In the genomic region with DNA sequence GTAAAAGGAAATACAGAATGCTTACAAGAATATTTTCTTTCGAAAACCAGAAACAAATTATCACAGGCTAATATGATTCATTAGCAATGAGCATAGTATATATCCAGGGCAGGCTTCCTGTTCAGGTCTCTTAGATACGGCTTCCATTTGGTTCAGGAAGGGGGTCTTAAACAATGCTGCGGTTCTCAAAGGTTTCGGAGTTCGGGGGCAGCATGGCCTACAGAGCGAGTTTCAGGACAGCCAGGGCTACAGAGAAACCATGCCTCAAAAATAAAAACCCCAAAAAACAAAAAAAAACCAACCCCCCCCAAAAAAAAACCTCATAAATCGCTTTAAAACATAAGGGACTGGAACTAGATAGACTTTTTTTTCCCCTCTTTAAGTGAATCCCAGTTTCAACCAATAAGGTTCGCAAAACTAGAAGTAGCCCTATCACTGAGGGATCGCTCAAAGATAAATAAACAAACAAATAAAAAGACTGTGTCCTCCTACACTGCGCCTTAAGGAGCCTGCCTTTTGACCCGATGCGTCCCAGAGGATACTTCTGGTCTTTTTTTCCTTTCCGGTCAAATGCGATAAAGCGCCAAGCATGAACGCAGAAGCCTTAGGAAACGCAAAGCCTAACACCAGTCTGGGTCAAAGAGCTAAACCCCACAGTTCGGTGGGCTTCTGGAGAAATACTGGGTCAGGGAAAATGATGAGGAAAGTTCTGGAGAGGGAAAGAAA, we compare ENCODE assay signal across 8 mouse cellular contexts. TPM values are rescaled to one million over a fixed set of nuclear protein-coding genes. Genes with fewer than 3 reads are reported as not detected.
DNase-seq lines count a peak whose midpoint lies in the region; ATAC-seq and TF ChIP-seq lines count a peak whose summit lies in the region.

No protein-coding gene starts in this region.

- no peak for ATAC-seq in intestine, postnatal 0 days
- no peak for ATAC-seq in granulocyte monocyte progenitor cell, adult 5-6 weeks (replicated peaks; ENCODE audit: poor library complexity, severe bottlenecking)

- DNase-seq in cerebellum, adult 2 months, result no peak
- no peak for DNase-seq in cerebellum, adult 9-11 months
- DNase-seq in testis, postnatal 10 days (ENCODE audit: low spot score), result no peak
- DNase-seq in left cerebral cortex, adult 11 months (ENCODE audit: low spot score), result no peak

- peak overlapping the region; percentile 10; the same call in 1 of the 2 replicates for H3K27ac ChIP-seq in cerebellum, adult 2 months (ENCODE audit: insufficient read depth, low read length)
- peak overlapping the region; percentile 100 for H3K27ac ChIP-seq in testis, adult 2 months (ENCODE audit: control insufficient read depth, insufficient read depth, low read depth, low read length)
- H3K27ac ChIP-seq in intestine, postnatal 0 days (ENCODE audit: low read depth, low read length), result peak overlapping the region; percentile 96
- H3K27ac ChIP-seq in olfactory bulb, adult 2 months (ENCODE audit: insufficient read depth, low read depth, low read length), result peak overlapping the region; percentile 59; the same call in 1 of the 2 replicates

- no peaks in the 10 kb centered on the region for H3K27me3 ChIP-seq in cerebellum, adult 2 months (ENCODE audit: control insufficient read depth, insufficient read depth, low read length)
- H3K27me3 ChIP-seq in testis, adult 2 months (ENCODE audit: control insufficient read depth, insufficient read depth, low read length), result no peaks in the 10 kb centered on the region
- H3K27me3 ChIP-seq in intestine, postnatal 0 days (replicated peaks; ENCODE audit: control insufficient read depth, insufficient read depth, low read length), result no peaks in the 10 kb centered on the region

- H3K4me2 ChIP-seq in intestine, postnatal 0 days (replicated peaks; ENCODE audit: low read depth), result peak overlapping the region; percentile 67

- TF ChIP-seq POLR2A in cerebellum, adult 2 months (IDR thresholded peaks at IDR 0.05; ENCODE audit: borderline replicate concordance, insufficient read depth, low read length), result no peak
- TF ChIP-seq POLR2A in testis, adult 2 months (IDR thresholded peaks at IDR 0.05; ENCODE audit: control insufficient read depth, low read depth, low read length), result no peak
- no peak for TF ChIP-seq POLR2A in olfactory bulb, adult 2 months (IDR thresholded peaks at IDR 0.05; ENCODE audit: insufficient read depth, low read depth, low read length)

- TF ChIP-seq CTCF in cerebellum, adult 2 months (IDR thresholded peaks at IDR 0.05; ENCODE audit: borderline replicate concordance, insufficient read depth, low read depth, low read length), result no peak
- TF ChIP-seq CTCF in testis, adult 2 months (IDR thresholded peaks at IDR 0.05; ENCODE audit: control insufficient read depth, insufficient read depth, insufficient replicate concordance, low read depth, low read length), result no peak
- no peak for TF ChIP-seq CTCF in intestine, postnatal 0 days (IDR thresholded peaks at IDR 0.05; ENCODE audit: low read depth)
- no peak for TF ChIP-seq CTCF in olfactory bulb, adult 2 months (IDR thresholded peaks at IDR 0.05; ENCODE audit: insufficient read depth, low read depth, low read length)

- H3K9ac ChIP-seq in intestine, postnatal 0 days (ENCODE audit: low read depth, low read length), result peak overlapping the region; percentile 75

- no peaks in the 10 kb centered on the region; the same call in 1 of the 2 replicates for H3K4me1 ChIP-seq in cerebellum, adult 2 months (ENCODE audit: control insufficient read depth, insufficient read depth, low read length)
- H3K4me1 ChIP-seq in testis, adult 2 months (ENCODE audit: control insufficient read depth, insufficient read depth, low read length), result no peaks in the 10 kb centered on the region
- 0 out of 2 replicates have a peak, but pooled peaks cover 7% of the 10 kb centered on the region for H3K4me1 ChIP-seq in intestine, postnatal 0 days (replicated peaks; ENCODE audit: control insufficient read depth, insufficient read depth, low read length)
- H3K4me1 ChIP-seq in olfactory bulb, adult 2 months (ENCODE audit: control insufficient read depth, insufficient read depth, low read length), result 0 out of 2 replicates have a peak, but pooled peaks cover 3% of the 10 kb centered on the region

- H3K4me3 ChIP-seq in cerebellum, adult 2 months (replicated peaks; ENCODE audit: insufficient read depth, low read depth, low read length), result peak overlapping the region; percentile 75
- peak overlapping the region; percentile 99 for H3K4me3 ChIP-seq in testis, adult 2 months (ENCODE audit: control insufficient read depth, low read depth, low read length)
- H3K4me3 ChIP-seq in intestine, postnatal 0 days (ENCODE audit: low read depth, low read length), result peak overlapping the region; percentile 75
- peak overlapping the region; percentile 77 for H3K4me3 ChIP-seq in olfactory bulb, adult 2 months (ENCODE audit: insufficient read depth, low read depth, low read length)

- under 1% methylated on average over 18 of the region's 18 CpGs for WGBS in cerebellum, adult 2 months
- WGBS in intestine, postnatal 0 days, result under 1% methylated on average over 18 of the region's 18 CpGs
- under 1% methylated on average over 18 of the region's 18 CpGs for WGBS in olfactory bulb, adult 2 months

- H3K9me3 ChIP-seq in intestine, postnatal 0 days (ENCODE audit: control insufficient read depth), result no peaks in the 10 kb centered on the region

- H3K36me3 ChIP-seq in testis, adult 2 months (ENCODE audit: control insufficient read depth, insufficient read depth, low read length), result no peaks in the 10 kb centered on the region; the same call in none of the 2 replicates
- H3K36me3 ChIP-seq in intestine, postnatal 0 days (ENCODE audit: control insufficient read depth, insufficient read depth), result peaks cover 14% of the 10 kb centered on the region

RNA-seq across cellular contexts. Expression of a gene that starts 0.7 kb away (rescaled TPM):
- 95.1 and 97.2 TPM in 2 replicates for polyA plus RNA-seq in cerebellum, adult 2 months (2012; rRNA removed)
- 14.5 and 16.0 TPM in 2 replicates for polyA plus RNA-seq in testis, adult 2 months (2012; rRNA removed)
- 65.2 and 68.7 TPM in 2 replicates for polyA plus RNA-seq in intestine, postnatal 0 days (2015; fragmentation: Nextera tagmentation; extraction: Ambion mirVana)
- polyA plus RNA-seq in olfactory bulb, adult 2 months (2012; ENCODE audit: insufficient read depth, insufficient read length, low replicate concordance, missing spikeins), result 245 and 278 TPM in 2 replicates
- total RNA-seq in granulocyte monocyte progenitor cell, adult 5-6 weeks (2014; fragmentation: Nextera tagmentation), result 118 TPM in 2 replicates
- 171 and 227 TPM in 2 replicates for total RNA-seq in granulocyte monocyte progenitor cell, adult 5-6 weeks (2017)

RNA-seq across cellular contexts. Expression of a gene that starts 1.0 kb away (rescaled TPM):
- 0.33 and 0.54 TPM in 2 replicates for polyA plus RNA-seq in cerebellum, adult 2 months (2012; rRNA removed)
- polyA plus RNA-seq in testis, adult 2 months (2012; rRNA removed), result 10.0 and 11.3 TPM in 2 replicates
- 4.5 and 5.0 TPM in 2 replicates for polyA plus RNA-seq in intestine, postnatal 0 days (2015; fragmentation: Nextera tagmentation; extraction: Ambion mirVana)
- not detected in 2 replicates for polyA plus RNA-seq in olfactory bulb, adult 2 months (2012; ENCODE audit: insufficient read depth, insufficient read length, low replicate concordance, missing spikeins)
- total RNA-seq in granulocyte monocyte progenitor cell, adult 5-6 weeks (2014; fragmentation: Nextera tagmentation), result 63.0 and 74.9 TPM in 2 replicates
- 43.6 and 73.8 TPM in 2 replicates for total RNA-seq in granulocyte monocyte progenitor cell, adult 5-6 weeks (2017)

RNA-seq across cellular contexts. Expression of a gene that starts 27.6 kb away (rescaled TPM):
- polyA plus RNA-seq in cerebellum, adult 2 months (2012; rRNA removed), result 60.4 and 63.5 TPM in 2 replicates
- polyA plus RNA-seq in testis, adult 2 months (2012; rRNA removed), result 49.2 and 54.8 TPM in 2 replicates
- 27.1 and 32.6 TPM in 2 replicates for polyA plus RNA-seq in intestine, postnatal 0 days (2015; fragmentation: Nextera tagmentation; extraction: Ambion mirVana)
- not detected in 2 replicates for polyA plus RNA-seq in olfactory bulb, adult 2 months (2012; ENCODE audit: insufficient read depth, insufficient read length, low replicate concordance, missing spikeins)
- total RNA-seq in granulocyte monocyte progenitor cell, adult 5-6 weeks (2014; fragmentation: Nextera tagmentation), result 53.7 and 66.1 TPM in 2 replicates
- total RNA-seq in granulocyte monocyte progenitor cell, adult 5-6 weeks (2017), result 53.5 and 80.9 TPM in 2 replicates

Comparison
In these comparisons a context has a peak if more than half of its experiments do, and no peak if none do; other contexts are left out.
1. H3K27ac ChIP-seq: peak in every context shown above with its lines; median percentile 100 in testis, adult 2 months; 96 in intestine, postnatal 0 days; 59 in olfactory bulb, adult 2 months; 10 in cerebellum, adult 2 months.